Mouse (Mus musculus): ENCODE results near the gene Atp7a. TPM values are rescaled to one million over a fixed set of nuclear protein-coding genes. Genes with fewer than 3 reads are reported as not detected.
A peak's percentile ranks its signal among the peaks of the same experiment; 100 is the strongest.

Gene Atp7a
- polyA plus RNA-seq, 1 experiment: 5.2 TPM

DNA sequence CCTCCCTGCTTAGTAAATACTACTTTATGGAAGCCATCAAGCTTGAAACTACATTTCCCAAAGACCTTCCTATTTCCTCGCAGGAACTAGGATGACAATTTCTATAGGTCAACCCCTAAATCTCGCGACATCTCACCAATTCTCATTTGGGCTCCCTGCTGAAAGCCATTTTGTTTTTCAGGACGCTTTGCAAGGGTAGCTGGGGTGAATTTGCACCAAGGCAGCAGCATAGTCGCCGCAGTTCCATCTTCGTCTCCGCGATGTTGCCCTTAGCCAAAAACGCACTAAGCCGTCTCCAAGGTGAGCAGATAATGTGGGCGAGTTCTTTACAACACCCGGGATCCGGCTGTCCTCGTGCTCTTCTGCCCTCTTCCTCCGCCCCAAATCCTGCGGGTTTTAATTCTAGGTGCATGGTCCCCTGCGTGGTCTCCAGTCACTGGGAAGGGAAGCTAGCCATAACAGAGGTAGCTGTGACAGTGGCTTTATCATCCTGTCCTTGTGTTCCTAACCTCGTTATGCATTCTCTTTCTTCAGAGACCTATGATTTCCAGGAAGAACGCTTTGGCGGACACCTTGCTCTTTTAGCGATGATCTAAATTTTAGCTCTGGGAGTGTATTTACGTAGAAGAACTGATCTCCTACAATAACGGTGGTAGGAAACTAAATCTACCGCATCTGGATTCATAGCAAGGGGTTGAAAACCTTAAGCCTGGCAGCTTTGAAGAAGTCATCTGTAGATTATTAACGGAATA, 11.3 kb upstream of the Atp7a start, which contains the start of gene Cox7b:
TSS of gene Cox7b (plus strand) at position 130 of the 752 bp plus-strand sequence.
- peak within 1 kb of the TSS; percentile 94 for H3K27ac ChIP-seq (ENCODE audit: control insufficient read depth, insufficient read depth, low read length)
- peak within 1 kb of the TSS; percentile 100 for H3K4me3 ChIP-seq (ENCODE audit: control insufficient read depth, insufficient read depth, low read length)
- 0 out of 2 replicates have a peak, but pooled peaks cover 2% of the 10 kb centered on the region for H3K4me1 ChIP-seq (replicated peaks; ENCODE audit: control insufficient read depth, insufficient read depth, low read length)
- 1% methylated on average over 26 of the region's 26 CpGs for WGBS
- TF ChIP-seq CTCF (IDR thresholded peaks at IDR 0.05; ENCODE audit: borderline replicate concordance, control insufficient read depth, extremely low read depth, insufficient read depth, low read length, poor library complexity) (no peak), POLR2A (IDR thresholded peaks at IDR 0.05; ENCODE audit: control insufficient read depth, extremely low read depth, insufficient read depth, low read length, poor library complexity) (no peak)
- no peaks in the 10 kb centered on the region for H3K27me3 ChIP-seq (ENCODE audit: control insufficient read depth, insufficient read depth, low read length)
- 0 out of 2 replicates have a peak, but pooled peaks cover 3% of the 10 kb centered on the region for H3K36me3 ChIP-seq (ENCODE audit: control insufficient read depth, insufficient read depth, low read length)
- peak; percentile 79 for DNase-seq

- TF ChIP-seq CTCF (IDR thresholded peaks at IDR 0.05; ENCODE audit: borderline replicate concordance, control insufficient read depth, extremely low read depth, insufficient read depth, low read length, poor library complexity): no peak
- TF ChIP-seq POLR2A (IDR thresholded peaks at IDR 0.05; ENCODE audit: control insufficient read depth, extremely low read depth, insufficient read depth, low read length, poor library complexity): no peak
- no peak overlapping the region for H3K27ac ChIP-seq (ENCODE audit: control insufficient read depth, insufficient read depth, low read length)
- 0 out of 2 replicates have a peak, but pooled peaks cover 2% of the 10 kb centered on the region for H3K4me1 ChIP-seq (replicated peaks; ENCODE audit: control insufficient read depth, insufficient read depth, low read length)
- DNase-seq: no peak
- 0 out of 2 replicates have a peak, but pooled peaks cover 3% of the 10 kb centered on the region for H3K36me3 ChIP-seq (ENCODE audit: control insufficient read depth, insufficient read depth, low read length)
- 96% methylated on average over 3 of the region's 3 CpGs for WGBS
- H3K4me3 ChIP-seq (ENCODE audit: control insufficient read depth, insufficient read depth, low read length): no peak overlapping the region
- H3K27me3 ChIP-seq (ENCODE audit: control insufficient read depth, insufficient read depth, low read length): no peaks in the 10 kb centered on the region
Observed at GRCm38 (mm10) chrX:106017102-106017501, 10.0 kb upstream of the Atp7a start.

- no peaks in the 10 kb centered on the region for H3K27me3 ChIP-seq (ENCODE audit: control insufficient read depth, insufficient read depth, low read length)
- H3K36me3 ChIP-seq (ENCODE audit: control insufficient read depth, insufficient read depth, low read length): 0 out of 2 replicates have a peak, but pooled peaks cover 3% of the 10 kb centered on the region
- TF ChIP-seq CTCF (IDR thresholded peaks at IDR 0.05; ENCODE audit: borderline replicate concordance, control insufficient read depth, extremely low read depth, insufficient read depth, low read length, poor library complexity) (no peak), POLR2A (IDR thresholded peaks at IDR 0.05; ENCODE audit: control insufficient read depth, extremely low read depth, insufficient read depth, low read length, poor library complexity) (no peak)
- no peak for DNase-seq
- 94% methylated on average over 4 of the region's 4 CpGs for WGBS
- H3K4me1 ChIP-seq (replicated peaks; ENCODE audit: control insufficient read depth, insufficient read depth, low read length): no peaks in the 10 kb centered on the region
- H3K27ac ChIP-seq (ENCODE audit: control insufficient read depth, insufficient read depth, low read length): no peak overlapping the region
- no peak overlapping the region for H3K4me3 ChIP-seq (ENCODE audit: control insufficient read depth, insufficient read depth, low read length)
Observed at GRCm38 (mm10) chrX:106017516-106017915, 9.6 kb upstream of the Atp7a start.

- no peaks in the 10 kb centered on the region for H3K27me3 ChIP-seq (ENCODE audit: control insufficient read depth, insufficient read depth, low read length)
- 9% methylated on average over 8 of the region's 8 CpGs for WGBS
- peak overlapping the region; percentile 97 for H3K4me3 ChIP-seq (ENCODE audit: control insufficient read depth, insufficient read depth, low read length)
Observed at GRCm38 (mm10) chrX:106027343-106027674, 233 bp downstream of the Atp7a start.

GRCm38 (mm10) chrX:106030176-106030575, 3.1 kb downstream of the Atp7a start:
- H3K4me1 ChIP-seq (replicated peaks; ENCODE audit: control insufficient read depth, insufficient read depth, low read length): no peaks in the 10 kb centered on the region; the same call in none of the 2 replicates
- no peaks in the 10 kb centered on the region for H3K27me3 ChIP-seq (ENCODE audit: control insufficient read depth, insufficient read depth, low read length)
- H3K36me3 ChIP-seq (ENCODE audit: control insufficient read depth, insufficient read depth, low read length): no peaks in the 10 kb centered on the region
- H3K27ac ChIP-seq (ENCODE audit: control insufficient read depth, insufficient read depth, low read length): no peak overlapping the region
- no peak for TF ChIP-seq POLR2A (IDR thresholded peaks at IDR 0.05; ENCODE audit: control insufficient read depth, extremely low read depth, insufficient read depth, low read length, poor library complexity)
- no peak for TF ChIP-seq CTCF (IDR thresholded peaks at IDR 0.05; ENCODE audit: borderline replicate concordance, control insufficient read depth, extremely low read depth, insufficient read depth, low read length, poor library complexity)
- WGBS: 88% methylated on average over 5 of the region's 5 CpGs
- no peak for DNase-seq
- no peak overlapping the region for H3K4me3 ChIP-seq (ENCODE audit: control insufficient read depth, insufficient read depth, low read length)

More at GRCm38 (mm10) chrX:106027343-106027674, 233 bp downstream of the Atp7a start:
- DNase-seq: no peak
- H3K36me3 ChIP-seq (ENCODE audit: control insufficient read depth, insufficient read depth, low read length): no peaks in the 10 kb centered on the region
- H3K4me1 ChIP-seq (replicated peaks; ENCODE audit: control insufficient read depth, insufficient read depth, low read length): no peaks in the 10 kb centered on the region; the same call in 1 of the 2 replicates
- TF ChIP-seq CTCF (IDR thresholded peaks at IDR 0.05; ENCODE audit: borderline replicate concordance, control insufficient read depth, extremely low read depth, insufficient read depth, low read length, poor library complexity) (no peak), POLR2A (IDR thresholded peaks at IDR 0.05; ENCODE audit: control insufficient read depth, extremely low read depth, insufficient read depth, low read length, poor library complexity) (no peak)
- peak overlapping the region; percentile 48; the same call in 1 of the 2 replicates for H3K27ac ChIP-seq (ENCODE audit: control insufficient read depth, insufficient read depth, low read length)

DNA sequence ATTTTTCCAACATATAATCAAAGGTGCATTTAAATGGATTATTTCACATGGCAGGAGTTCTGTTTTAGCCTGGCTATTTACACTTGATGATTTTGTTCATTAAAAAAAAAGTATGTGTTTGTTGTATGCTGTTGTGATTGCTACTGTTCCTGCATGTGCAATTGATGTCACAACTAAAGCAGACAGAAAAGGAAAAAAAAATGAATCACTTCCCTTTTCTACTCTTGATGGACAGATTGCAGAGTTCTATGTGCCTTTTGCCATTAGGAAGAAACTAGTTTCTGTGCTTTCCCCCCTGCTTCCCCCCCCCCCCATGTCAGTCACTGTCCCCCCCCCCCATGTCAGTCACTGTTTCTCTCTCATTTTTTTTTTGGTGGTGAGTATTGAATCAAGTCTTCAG, 4.0 kb downstream of the Atp7a start:
- H3K27ac ChIP-seq (ENCODE audit: control insufficient read depth, insufficient read depth, low read length): no peak overlapping the region

More for the DNA sequence above, 4.0 kb downstream of the Atp7a start:
- H3K27me3 ChIP-seq (ENCODE audit: control insufficient read depth, insufficient read depth, low read length): no peaks in the 10 kb centered on the region
- no peaks in the 10 kb centered on the region for H3K36me3 ChIP-seq (ENCODE audit: control insufficient read depth, insufficient read depth, low read length)
- no peak for DNase-seq
- H3K4me1 ChIP-seq (replicated peaks; ENCODE audit: control insufficient read depth, insufficient read depth, low read length): no peaks in the 10 kb centered on the region; the same call in none of the 2 replicates
- H3K4me3 ChIP-seq (ENCODE audit: control insufficient read depth, insufficient read depth, low read length): no peak overlapping the region
- TF ChIP-seq CTCF (IDR thresholded peaks at IDR 0.05; ENCODE audit: borderline replicate concordance, control insufficient read depth, extremely low read depth, insufficient read depth, low read length, poor library complexity): no peak

Measured in thymus, adult 2 months (tissue).